Mouse (Mus musculus) bone marrow, adult 2 months (tissue): ENCODE data around the gene Odf3l1. TPM values are rescaled to one million over a fixed set of nuclear protein-coding genes. Genes with fewer than 3 reads are reported as not detected.
"Not testable (repeated sequence)": the region's sequence is repeated elsewhere in the genome, so short reads cannot be mapped to it uniquely, and the experiment has no call there.

Experiments
- H3K27ac ChIP-seq: fragments of 200-500 bp; 2 replicates; pipeline ENCODE4 v1.5.1; 2012; ENCODE audit warnings: low read depth, mild to moderate bottlenecking, control low read depth, inconsistent platforms, low read length; ENCODE audit not compliant: control insufficient read depth, poor library complexity, insufficient read depth
- H3K4me1 ChIP-seq: fragments of 200-500 bp; 2 replicates; pipeline ENCODE4 v1.6.1; 2011; ENCODE audit warnings: low read length; ENCODE audit not compliant: control insufficient read depth, insufficient read depth
- H3K4me3 ChIP-seq: fragments of 200-500 bp; replicated peaks from 2 replicates; pipeline ENCODE3; 2011; ENCODE audit warnings: mild to moderate bottlenecking, low read depth, low read length, control low read depth; ENCODE audit not compliant: control insufficient read depth
- CTCF ChIP-seq: fragments of 200-500 bp; IDR thresholded peaks from 2 replicates; pipeline ENCODE4 v1.5.1; 2011; ENCODE audit warnings: low read length, control low read depth; ENCODE audit not compliant: control insufficient read depth, insufficient read depth
- POLR2A ChIP-seq: fragments of 200-500 bp; IDR thresholded peaks from 2 replicates; pipeline ENCODE4 v1.6.1; 2011; ENCODE audit warnings: low read depth, mild to moderate bottlenecking, control low read depth, low read length, borderline replicate concordance; ENCODE audit not compliant: control insufficient read depth
- WGBS: fragments of 180-500 bp; shearing (Covaris S2); methylation state at CpG from one replicate; pipeline ENCODE4 v1.1.7; 2018; 5-methylcytosine and 5-hydroxymethylcytosine counted together
- polyA plus RNA-seq: library from polyadenylated mRNA; stranded (reverse); fragments of >200 nt; gene quantifications from 2 replicates; pipeline ENCODE4 v1.2.4, GENCODE M21; 2011; ENCODE audit warnings: low replicate concordance; ENCODE audit not compliant: missing spikeins, insufficient read depth, insufficient read length

Gene Odf3l1
- not detected in 2 replicates for polyA plus RNA-seq

GRCm38 (mm10) chr9:56864216-56864729 is at the start of gene Odf3l1:
TSS of gene Odf3l1 (minus strand) at chr9:56864679.
- no peaks in the 10 kb centered on the region for H3K4me1 ChIP-seq
- H3K4me3 ChIP-seq = no peak within 1 kb of the TSS
- WGBS = 29% methylated on average over 3 of the region's 3 CpGs
- no peak within 1 kb of the TSS for H3K27ac ChIP-seq
- TF ChIP-seq CTCF (no peak), POLR2A (no peak)

- Histone ChIP-seq H3K27ac (no peak overlapping the region), H3K4me1 (no peaks in the 10 kb centered on the region), H3K4me3 (no peak overlapping the region)
- TF ChIP-seq POLR2A = no peak
- TF ChIP-seq CTCF = no peak
- WGBS = 87% methylated on average over 9 of the region's 9 CpGs
Measured at GRCm38 (mm10) chr9:56913991-56914390, 49.5 kb upstream of the Odf3l1 start.

- no peak overlapping the region for H3K4me3 ChIP-seq
- H3K4me1 ChIP-seq = no peaks in the 10 kb centered on the region; the same call in 1 of the 2 replicates
- TF ChIP-seq POLR2A (no peak), CTCF (no peak)
- H3K27ac ChIP-seq = no peak overlapping the region
- WGBS = 55% methylated on average over 1 of the region's 1 CpGs
Measured at GRCm38 (mm10) chr9:56911017-56911416, 46.5 kb upstream of the Odf3l1 start.

- H3K4me3 ChIP-seq, H3K27ac ChIP-seq, H3K4me1 ChIP-seq: not testable (repeated sequence)
- WGBS = 56% methylated on average over 4 of the region's 4 CpGs
Measured at GRCm38 (mm10) chr9:56909991-56910390, 45.5 kb upstream of the Odf3l1 start.

- H3K27ac ChIP-seq = no peak overlapping the region
- no peak for TF ChIP-seq CTCF
- no peak for TF ChIP-seq POLR2A
- no peaks in the 10 kb centered on the region; the same call in 1 of the 2 replicates for H3K4me1 ChIP-seq
- WGBS = 62% methylated on average over 9 of the region's 9 CpGs
- no peak overlapping the region for H3K4me3 ChIP-seq
Measured at GRCm38 (mm10) chr9:56907549-56907948, 43.1 kb upstream of the Odf3l1 start.

GRCm38 (mm10) chr9:56903662-56904061 is 39.2 kb upstream of the Odf3l1 start:
- H3K4me3 ChIP-seq = no peak overlapping the region
- H3K4me1 ChIP-seq = no peaks in the 10 kb centered on the region; the same call in none of the 2 replicates
- WGBS = 67% methylated on average over 3 of the region's 3 CpGs
- TF ChIP-seq POLR2A (no peak), CTCF (no peak)
- H3K27ac ChIP-seq = no peak overlapping the region

- WGBS = 21% methylated on average over 8 of the region's 8 CpGs
- H3K4me3 ChIP-seq = no peak overlapping the region
- no peaks in the 10 kb centered on the region; the same call in none of the 2 replicates for H3K4me1 ChIP-seq
- H3K27ac ChIP-seq = peak overlapping the region; percentile 36; the same call in 1 of the 2 replicates
- no peak for TF ChIP-seq POLR2A
- TF ChIP-seq CTCF = no peak
Measured at GRCm38 (mm10) chr9:56901187-56901586, 36.7 kb upstream of the Odf3l1 start.

- 6% methylated on average over 9 of the region's 9 CpGs for WGBS
- Histone ChIP-seq H3K4me1 (no peaks in the 10 kb centered on the region; the same call in 1 of the 2 replicates), H3K27ac (no peak overlapping the region), H3K4me3 (no peak overlapping the region)
- TF ChIP-seq POLR2A (no peak), CTCF (no peak)
Measured at GRCm38 (mm10) chr9:56900571-56900970, 36.1 kb upstream of the Odf3l1 start.

- no peak overlapping the region for H3K27ac ChIP-seq
- no peak overlapping the region for H3K4me3 ChIP-seq
- H3K4me1 ChIP-seq = no peaks in the 10 kb centered on the region; the same call in 1 of the 2 replicates
- no peak for TF ChIP-seq CTCF
- TF ChIP-seq POLR2A = no peak
Measured at GRCm38 (mm10) chr9:56900060-56900459, 35.6 kb upstream of the Odf3l1 start.
